In the genomic region with DNA sequence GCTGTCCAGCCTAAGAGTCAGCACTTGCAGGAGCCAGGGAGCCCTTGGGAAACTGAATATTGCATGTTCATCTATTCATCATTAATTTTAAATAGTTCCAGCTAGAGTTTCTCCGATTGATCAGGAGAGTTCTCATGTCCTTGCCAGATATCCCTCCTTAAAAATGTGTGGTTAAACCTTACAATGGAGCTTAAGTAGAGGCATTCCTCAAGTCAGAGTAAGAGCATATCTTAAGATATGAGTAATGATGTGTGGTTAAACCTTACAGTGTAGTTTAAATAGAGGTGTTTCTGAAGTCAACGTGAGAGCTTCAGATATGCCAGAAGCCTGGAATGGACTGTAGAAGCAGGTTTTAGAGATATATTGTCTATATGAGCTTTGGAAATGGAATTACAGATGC, we compare ENCODE assay signal across 23 mouse cellular contexts.
DNase-seq lines count a peak whose midpoint lies in the region; ATAC-seq and TF ChIP-seq lines count a peak whose summit lies in the region.
"Had no signal": no experiment of that assay in that cellular context is flagged by ENCODE, and none has a peak within 500 bp of the region (broad histone marks: within the 10 kb centered on the region; RNA-seq: fewer than 3 reads in every experiment).

No protein-coding gene starts in this region.

- no peak overlapping the region for H3K4me3 ChIP-seq in hindbrain, postnatal 0 days (ENCODE audit: low read length)
- H3K4me3 ChIP-seq in kidney, embryonic 14.5 days (ENCODE audit: low read length), result no peak overlapping the region

- H3K4me1 ChIP-seq in hindbrain, postnatal 0 days (ENCODE audit: insufficient read depth, low read length), result no peaks in the 10 kb centered on the region
- no peaks in the 10 kb centered on the region for H3K4me1 ChIP-seq in kidney, embryonic 14.5 days (ENCODE audit: control insufficient read depth, insufficient read depth, low read length)

- peaks cover 7% of the 10 kb centered on the region for H3K27me3 ChIP-seq in Patski
- H3K27me3 ChIP-seq in hindbrain, postnatal 0 days (ENCODE audit: insufficient read depth, low read length), result no peaks in the 10 kb centered on the region
- no peaks in the 10 kb centered on the region for H3K27me3 ChIP-seq in kidney, embryonic 14.5 days (ENCODE audit: control insufficient read depth, insufficient read depth, low read length)
- H3K27me3 ChIP-seq: CH12.LX had no signal

- no peak overlapping the region for H3K27ac ChIP-seq in hindbrain, postnatal 0 days
- H3K27ac ChIP-seq in kidney, embryonic 14.5 days (ENCODE audit: low read depth, low read length), result no peak overlapping the region

- WGBS in hindbrain, postnatal 0 days, result 88% methylated on average over 2 of the region's 2 CpGs
- 90% methylated on average over 2 of the region's 2 CpGs for WGBS in kidney, embryonic 14.5 days

- peak; percentile 17 for DNase-seq in heart, adult 11 months
- no peak for DNase-seq in heart, adult 8-10 months (ENCODE audit: low spot score)
- DNase-seq in 3134 (ENCODE audit: extremely low read depth, insufficient read length, low spot score), result peak; percentile 55
- DNase-seq in Patski (ENCODE audit: low read depth, low spot score), result no peak
- DNase-seq in fibroblast of lung, adult 2 months (ENCODE audit: low read depth), result peak; percentile 25
- no peak for DNase-seq in hindbrain, postnatal 0 days (ENCODE audit: low spot score)
- no peak for DNase-seq in adrenal gland, postnatal 14 days
- DNase-seq: adrenal gland, adult 2 months; adrenal gland, adult 8-10 months; adrenal gland, postnatal 10 days; adrenal gland, postnatal 25 days; adrenal gland, postnatal 36 days; B cell, adult 2 months; cerebellum, adult 11 months; cerebellum, adult 11-12 months; cerebellum, adult 18-20 months; cerebellum, adult 2 months; cerebellum, adult 8-10 months had no signal

- no peaks in the 10 kb centered on the region for H3K9me3 ChIP-seq in hindbrain, postnatal 0 days (ENCODE audit: low read length)
- H3K9me3 ChIP-seq in kidney, embryonic 14.5 days (ENCODE audit: control insufficient read depth, low read length), result no peaks in the 10 kb centered on the region

- no peak overlapping the region for H3K4me2 ChIP-seq in hindbrain, postnatal 0 days (ENCODE audit: low read depth, low read length)
- H3K4me2 ChIP-seq in kidney, embryonic 14.5 days (replicated peaks; ENCODE audit: low read depth, low read length), result no peak overlapping the region

- POLR2A ChIA-PET in Patski (lab: Charles Lee), result no interaction called here

- CTCF ChIA-PET in Patski (lab: Charles Lee), result interaction anchor here (0.8 to 1.6 kb wide), 2 partner anchors 11 to 75 kb away, joined by 3 read pairs; no protein-coding TSS in a partner anchor

- peak; percentile 97 for ATAC-seq in Patski
- ATAC-seq in hindbrain, postnatal 0 days, result no peak
- ATAC-seq in kidney, embryonic 14.5 days (ENCODE audit: low FRiP score, low TSS enrichment), result no peak
- ATAC-seq: activated CD4-positive, CD25-positive, alpha-beta regulatory T cell, adult 4 months; CD4-positive, CD25-positive, alpha-beta regulatory T cell, adult 4 months had no signal

- no peak for TF ChIP-seq CTCF in Patski (IDR thresholded peaks at IDR 0.05)
- TF ChIP-seq CTCF in hindbrain, postnatal 0 days (IDR thresholded peaks at IDR 0.05; ENCODE audit: low read depth), result no peak

- in situ Hi-C loops in Patski (cut with MboI; ENCODE audit: low pct_unique_long_range_greater_than_20kb), result no loop called here

- no peaks in the 10 kb centered on the region for H3K36me3 ChIP-seq in hindbrain, postnatal 0 days (ENCODE audit: insufficient read depth, low read length)
- no peaks in the 10 kb centered on the region for H3K36me3 ChIP-seq in kidney, embryonic 14.5 days (ENCODE audit: control insufficient read depth, insufficient read depth, low read length)
- H3K36me3 ChIP-seq: G1E had no signal

- H3K9ac ChIP-seq in hindbrain, postnatal 0 days (replicated peaks; ENCODE audit: low read length), result no peak overlapping the region
- no peak overlapping the region for H3K9ac ChIP-seq in kidney, embryonic 14.5 days (ENCODE audit: low read depth, low read length)

Comparison
In these comparisons a context has a peak if more than half of its experiments do, and no peak if none do; other contexts are left out.
1. DNase-seq: peak in heart, adult 11 months (single experiment), 3134 (single experiment) and fibroblast of lung, adult 2 months (single experiment); none in heart, adult 8-10 months (single experiment), Patski (single experiment), hindbrain, postnatal 0 days (single experiment) and adrenal gland, postnatal 14 days (single experiment).